Mouse (Mus musculus) urinary bladder, postnatal 14 days (tissue): ENCODE data around the gene Trappc6b.
"Not testable (repeated sequence)": the region's sequence is repeated elsewhere in the genome, so short reads cannot be mapped to it uniquely, and the experiment has no call there.

Source experiments
- DNase-seq: peaks from one replicate; pipeline ENCODE4 v3.0.0; 2021; ENCODE audit warnings: low spot score

Gene Trappc6b

DNA sequence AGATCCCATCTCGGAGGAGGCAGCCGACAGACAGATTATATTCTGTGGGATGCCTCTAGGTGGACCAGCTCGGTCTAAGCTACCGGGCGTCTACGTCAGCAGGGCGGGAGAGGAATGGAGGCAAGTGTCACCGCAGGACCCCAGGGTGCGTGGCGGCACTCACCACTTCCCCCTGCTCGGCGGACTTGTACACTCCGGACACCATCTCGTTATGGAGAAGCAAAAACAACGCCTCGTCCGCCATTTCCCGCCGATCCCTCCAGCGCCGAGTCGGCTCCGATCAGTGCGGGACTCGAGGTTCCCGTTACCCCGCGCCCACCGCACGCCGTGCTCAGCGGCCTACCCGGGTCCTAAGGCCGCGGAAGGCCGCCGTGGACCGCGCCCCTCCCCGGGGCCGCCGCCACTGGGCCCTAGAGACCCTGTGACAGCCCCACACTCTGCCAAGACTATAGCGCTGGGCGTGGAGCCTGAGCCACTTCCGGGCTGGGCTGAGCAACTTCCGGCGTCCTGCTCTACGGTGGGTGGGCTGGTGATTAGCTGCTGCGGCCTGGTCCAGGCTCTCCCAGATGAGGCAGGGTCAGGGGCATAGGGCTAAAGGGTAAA, at the start of gene Trappc6b:
TSS of gene Trappc6b (minus strand) at position 480 of the 603 bp plus-strand sequence.
- peak; percentile 74 for DNase-seq

GRCm38 (mm10) chr12:59107926-59108325, 46.7 kb upstream of the Trappc6b start:
- DNase-seq, result no peak

- no peak for DNase-seq
These were observed 45.2 kb upstream of the Trappc6b start for GRCm38 (mm10) chr12:59106491-59106890.

- no peak for DNase-seq
These were observed 44.6 kb upstream of the Trappc6b start for GRCm38 (mm10) chr12:59105914-59106313.

GRCm38 (mm10) chr12:59104771-59105170, 43.5 kb upstream of the Trappc6b start:
- DNase-seq, result no peak

- peak; percentile 4 for DNase-seq
These were observed 34.1 kb upstream of the Trappc6b start, which contains the start of gene Mia2 for GRCm38 (mm10) chr12:59095104-59096025. TSS of gene Mia2 (plus strand) at chr12:59095799.

DNA sequence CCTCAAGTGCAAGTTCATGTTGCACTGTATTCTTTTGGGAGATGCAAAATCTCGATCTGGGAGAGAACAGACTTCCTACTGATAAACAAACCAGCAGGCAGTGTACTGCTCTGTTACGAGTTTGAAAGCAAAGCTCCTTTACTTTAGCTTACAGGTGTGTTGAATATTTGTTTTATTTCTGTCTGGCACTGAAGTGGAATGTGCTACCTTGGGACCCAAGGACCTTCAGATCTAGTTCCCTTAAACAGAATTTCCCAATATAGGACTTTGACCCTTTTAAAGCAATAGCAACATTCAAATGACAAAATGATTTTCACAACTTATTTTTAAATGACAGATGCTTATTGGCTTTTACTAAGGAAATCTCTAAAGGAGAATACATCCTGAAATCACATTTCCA, 32.3 kb upstream of the Trappc6b start:
- DNase-seq, result no peak

- no peak for DNase-seq
These were observed 24.9 kb upstream of the Trappc6b start for GRCm38 (mm10) chr12:59086171-59086570.

DNA sequence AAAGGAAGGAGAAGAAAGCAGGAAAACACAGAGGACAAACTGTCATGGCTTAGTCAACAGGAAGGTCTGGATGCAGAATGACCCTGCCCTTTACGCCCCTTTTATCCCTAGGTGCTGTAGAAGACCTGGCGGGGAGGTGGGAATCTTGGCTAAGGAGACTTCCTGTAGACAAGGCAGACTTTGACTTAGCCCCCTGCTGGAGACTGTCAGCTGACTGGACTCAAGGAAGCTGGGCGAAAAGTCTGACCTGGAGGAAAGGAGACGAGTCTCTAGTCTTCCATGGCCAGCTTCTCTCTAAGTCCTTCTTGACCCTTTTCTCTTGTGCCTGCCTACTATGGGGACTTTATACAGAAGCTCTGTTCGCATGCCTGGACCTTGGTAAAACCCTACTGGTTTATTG, 23.2 kb upstream of the Trappc6b start:
- DNase-seq, result no peak

- DNase-seq, result no peak
These were observed 19.2 kb upstream of the Trappc6b start for GRCm38 (mm10) chr12:59080461-59080860.

DNA sequence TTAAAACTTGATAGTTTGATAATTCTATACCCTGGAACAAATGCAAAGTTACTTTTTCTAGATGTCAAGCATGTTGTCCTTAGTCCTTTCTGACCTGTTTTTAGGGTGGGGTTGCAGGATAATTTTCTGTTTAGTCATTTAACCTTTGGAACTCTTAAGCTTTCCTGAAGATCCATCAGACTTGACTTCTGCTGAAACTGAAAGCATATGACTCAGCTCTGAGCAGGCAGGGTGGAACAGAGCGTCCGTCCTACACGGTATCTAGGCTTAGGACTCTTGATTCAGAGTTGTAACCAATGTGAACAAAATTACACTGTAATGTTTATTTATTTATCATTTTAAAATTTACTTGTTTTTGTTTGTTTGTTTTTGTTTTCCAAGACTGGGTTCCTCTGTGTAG, 16.6 kb upstream of the Trappc6b start:
- DNase-seq, result no peak

- no peak for DNase-seq
These were observed 15.7 kb upstream of the Trappc6b start for GRCm38 (mm10) chr12:59076996-59077395.

DNA sequence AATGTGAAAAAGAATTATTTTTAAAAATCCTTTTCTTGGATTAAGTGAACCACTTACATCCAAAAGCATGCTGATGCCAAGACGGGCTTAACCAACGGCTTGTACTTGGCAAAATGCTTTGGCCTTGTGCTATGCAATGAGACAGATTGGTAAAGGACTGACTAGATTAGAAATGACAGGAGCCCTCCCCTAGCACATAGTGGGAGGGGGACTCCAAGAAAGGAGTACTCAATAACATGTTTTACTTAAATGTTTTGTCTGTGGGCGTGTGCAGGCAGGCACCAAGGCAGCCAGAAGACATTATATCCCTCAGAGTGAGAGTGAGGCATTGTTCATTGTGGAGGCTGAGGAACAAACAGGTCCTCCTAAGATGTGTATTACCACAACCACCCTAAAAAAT, 12.8 kb upstream of the Trappc6b start:
- no peak for DNase-seq

DNA sequence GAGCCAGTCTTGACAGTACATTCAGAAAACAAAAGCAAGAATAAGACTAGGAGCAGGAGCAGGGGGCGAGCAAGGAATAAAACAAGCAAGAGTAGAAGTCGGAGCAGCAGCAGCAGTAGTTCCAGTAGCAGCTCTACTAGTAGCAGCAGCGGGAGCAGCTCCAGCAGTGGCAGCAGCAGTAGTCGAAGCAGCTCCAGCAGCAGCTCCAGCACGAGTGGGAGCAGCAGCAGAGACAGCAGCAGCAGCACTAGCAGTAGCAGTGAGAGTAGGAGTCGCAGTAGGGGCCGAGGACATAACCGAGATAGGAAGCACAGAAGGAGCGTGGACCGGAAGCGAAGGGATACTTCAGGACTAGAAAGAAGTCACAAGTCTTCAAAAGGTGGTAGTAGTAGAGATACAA, 11.0 kb upstream of the Trappc6b start:
- DNase-seq, result no peak

GRCm38 (mm10) chr12:59068791-59069190, 7.5 kb upstream of the Trappc6b start:
- DNase-seq, result no peak

DNA sequence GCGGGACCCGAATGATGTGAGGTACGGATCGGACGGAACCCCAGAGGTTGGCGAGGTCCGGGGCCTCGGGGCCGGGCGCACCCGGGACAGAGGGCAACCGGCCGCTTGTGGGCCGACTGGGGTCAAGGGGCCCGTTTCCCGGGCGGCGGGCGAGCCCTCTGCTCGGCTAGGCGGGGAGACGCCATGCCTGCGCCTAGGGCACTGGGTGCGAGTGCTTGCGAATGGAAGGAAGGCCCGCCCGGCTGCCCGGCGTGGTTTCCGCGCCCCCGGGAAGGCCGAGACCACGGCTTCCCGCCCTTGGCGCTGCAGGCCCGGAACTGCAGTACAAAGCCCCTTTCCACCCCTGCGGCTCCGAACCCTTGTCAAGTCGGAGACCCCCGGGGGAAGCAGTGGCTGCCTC, 5.8 kb upstream of the Trappc6b start:
- DNase-seq, result no peak

- DNase-seq, result peak; percentile 97
These were observed 5.3 kb upstream of the Trappc6b start, which contains the start of gene Pnn for GRCm38 (mm10) chr12:59066448-59067077. TSS of gene Pnn (plus strand) at chr12:59066884.

- DNase-seq, result no peak
These were observed 4.5 kb upstream of the Trappc6b start for GRCm38 (mm10) chr12:59065776-59066175.

- DNase-seq, result no peak
These were observed 3.6 kb upstream of the Trappc6b start for GRCm38 (mm10) chr12:59064837-59065236.

DNA sequence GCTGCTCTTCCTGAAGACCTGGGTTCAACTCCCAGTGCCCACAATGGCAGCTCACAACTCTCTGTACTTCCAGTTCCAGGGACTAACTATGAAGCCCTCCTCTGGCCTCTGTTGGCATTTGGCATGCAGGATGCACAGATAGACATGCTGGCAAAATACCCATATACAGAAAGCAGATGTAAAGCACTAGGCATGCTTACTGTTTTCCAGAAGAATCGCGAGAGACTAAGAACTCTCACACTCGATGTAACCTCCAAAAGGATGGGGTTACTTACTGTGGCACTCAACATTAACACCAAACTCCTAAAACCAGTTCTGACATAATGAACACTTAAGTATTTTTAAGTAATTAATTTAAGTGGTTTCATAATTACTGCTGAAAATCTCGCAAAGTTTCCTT, 950 bp downstream of the Trappc6b start:
- DNase-seq, result no peak

- DNase-seq, result not testable (repeated sequence)
These were observed 3.0 kb downstream of the Trappc6b start for GRCm38 (mm10) chr12:59058242-59058641.

GRCm38 (mm10) chr12:59056222-59056621, 5.0 kb downstream of the Trappc6b start:
- DNase-seq, result no peak
